Mouse (Mus musculus) spleen, postnatal 10 days (tissue): ENCODE data around the gene Kif28.
A peak's percentile ranks its signal among the peaks of the same experiment; 100 is the strongest.
"Not testable (repeated sequence)": the region's sequence is repeated elsewhere in the genome, so short reads cannot be mapped to it uniquely, and the experiment has no call there.

ENCODE experiments used
- DNase-seq, 2 experiments: peaks; one replicate each; pipeline ENCODE4 v3.0.0; 2021 to 2022; ENCODE audit warnings: low spot score in 2 of 2

Gene Kif28

DNA sequence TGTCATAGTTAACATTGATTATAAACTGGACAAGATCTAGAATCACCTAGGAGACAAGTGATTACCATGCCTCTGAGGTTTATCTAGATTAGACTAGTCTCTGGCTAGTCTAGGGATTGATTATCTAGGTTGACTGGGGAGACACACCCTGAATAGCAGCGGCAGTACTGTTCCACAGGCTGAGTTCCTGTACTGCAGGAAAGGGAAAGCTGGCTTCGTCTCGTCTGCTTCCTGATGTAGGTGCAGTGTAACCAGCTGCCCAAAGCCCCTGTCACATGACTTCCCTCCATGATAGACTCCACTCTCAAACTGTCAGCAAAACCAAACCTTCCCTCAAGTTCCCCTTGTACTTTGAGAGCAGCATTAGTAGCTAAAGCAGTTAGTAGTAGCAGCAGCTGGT lies 40.9 kb downstream of the Kif28 start:
- no peak for DNase-seq

DNA sequence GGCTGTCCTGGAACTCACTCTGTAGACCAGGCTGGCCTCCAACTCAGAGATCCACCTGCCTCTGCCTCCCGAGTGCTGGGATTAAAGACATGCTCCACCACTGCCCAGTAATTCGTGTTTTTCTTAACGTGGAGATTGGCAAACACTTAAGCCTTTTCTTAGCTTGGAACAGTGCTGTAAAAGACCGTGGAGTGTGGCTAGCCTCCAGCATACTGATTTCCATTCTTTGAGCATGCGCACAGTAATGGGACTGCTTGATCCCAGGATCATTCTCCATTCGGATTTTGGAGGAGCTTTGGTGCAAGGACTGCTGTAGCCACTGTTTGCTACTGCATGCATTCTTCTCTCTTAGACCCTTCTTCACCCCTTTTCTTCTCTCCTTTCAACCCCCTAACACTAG lies 55.6 kb downstream of the Kif28 start:
- peak in 1 of 2 experiments; percentile 4 for DNase-seq

DNA sequence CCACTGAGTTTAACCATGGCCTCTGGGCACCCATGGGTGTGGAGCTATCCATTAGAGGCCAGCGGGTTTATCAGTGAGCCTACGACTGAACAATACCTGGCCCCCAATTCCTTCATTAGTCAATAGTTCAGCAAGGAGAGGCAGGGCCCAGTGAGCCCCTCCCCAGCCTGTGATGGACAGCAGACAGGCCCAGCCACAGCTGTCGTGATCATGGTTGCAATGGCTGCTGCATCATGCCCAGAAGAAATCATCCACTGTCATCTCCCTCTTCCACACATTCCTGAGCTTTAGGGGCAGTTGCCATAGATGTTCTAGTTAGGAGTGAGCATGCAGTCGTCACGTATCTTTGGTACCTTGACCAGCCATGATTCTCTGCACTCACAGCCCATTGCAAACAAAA lies 56.2 kb downstream of the Kif28 start:
- DNase-seq, result peak in 1 of 2 experiments; percentile 2

DNA sequence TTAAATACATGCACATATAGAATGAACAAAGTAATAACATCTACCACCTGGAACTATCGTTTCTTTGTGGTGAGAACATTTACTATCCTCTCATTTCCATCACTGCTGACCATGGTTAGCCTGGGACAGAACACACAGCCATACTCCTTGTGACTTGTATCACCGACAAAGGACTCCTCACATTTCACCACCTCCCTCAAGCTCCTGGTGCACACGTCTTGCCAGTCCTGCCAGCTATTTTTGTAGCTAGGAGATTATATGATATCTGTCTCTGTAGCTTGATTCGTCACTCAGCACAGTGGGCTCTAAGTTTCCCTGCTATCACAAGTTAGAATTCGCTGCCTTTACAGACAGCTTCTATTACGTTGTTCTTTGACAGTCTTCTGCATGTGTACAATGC lies 56.7 kb downstream of the Kif28 start:
- peak in 1 of 2 experiments; percentile 3 for DNase-seq

DNA sequence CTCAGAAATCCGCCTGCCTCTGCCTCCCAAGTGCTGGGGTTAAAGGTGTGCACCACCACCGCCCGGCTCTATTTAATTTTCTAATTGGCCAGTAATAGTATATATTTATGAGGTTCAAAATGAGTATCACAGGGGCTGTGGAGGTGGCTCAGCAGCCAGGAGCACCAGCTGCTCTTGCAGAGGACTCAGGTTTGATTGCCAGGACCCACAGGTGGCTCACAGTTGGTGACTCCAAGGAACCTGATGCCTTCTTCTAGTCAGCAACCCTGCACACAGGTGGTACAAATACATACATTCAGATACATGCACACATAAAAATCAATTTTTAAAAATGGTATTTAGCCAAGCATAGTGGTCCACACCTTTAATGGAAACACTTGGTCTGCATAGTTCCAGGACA lies 57.1 kb downstream of the Kif28 start:
- DNase-seq, result peak in 1 of 2 experiments; percentile 2

DNA sequence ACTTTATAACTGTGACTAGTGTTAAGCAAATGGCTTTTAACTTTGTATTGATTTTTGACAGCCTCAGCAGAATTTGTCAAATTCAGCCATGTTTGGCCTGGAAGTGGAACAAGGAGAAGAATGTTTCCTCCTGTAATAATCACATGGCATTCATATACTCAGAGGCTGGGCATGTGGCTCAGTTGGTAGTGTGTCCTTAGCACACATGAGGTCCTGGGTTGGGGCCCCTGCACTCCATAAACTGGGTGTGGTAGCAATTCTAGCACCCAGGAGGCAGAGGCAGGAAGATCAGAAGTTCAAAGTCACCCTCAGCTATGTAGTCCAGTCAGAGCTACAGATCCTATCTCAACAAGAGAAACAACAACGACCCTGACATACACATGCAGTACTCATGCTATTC lies 57.8 kb downstream of the Kif28 start:
- DNase-seq, result peak in 1 of 2 experiments; percentile 6

DNA sequence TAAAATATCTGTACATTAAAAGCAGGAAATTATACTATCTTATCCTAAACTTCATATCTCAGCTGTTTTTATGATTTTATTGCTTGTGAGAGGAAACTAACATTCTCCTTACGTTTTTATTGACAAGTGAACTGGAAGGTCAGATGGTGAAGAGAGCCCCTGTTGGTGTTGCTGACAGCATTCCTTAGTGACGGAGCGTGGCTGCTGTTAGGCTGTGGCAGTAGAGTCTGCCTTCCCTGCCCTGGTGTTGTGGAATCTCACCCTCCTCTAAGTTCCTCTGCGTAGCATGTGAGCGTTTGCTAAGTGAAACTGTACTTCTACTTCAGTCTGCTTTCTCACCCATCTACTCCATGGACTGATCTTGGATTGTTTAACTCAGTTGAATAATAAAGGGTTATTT lies 58.3 kb downstream of the Kif28 start:
- DNase-seq, result peak in 1 of 2 experiments; percentile 2

DNA sequence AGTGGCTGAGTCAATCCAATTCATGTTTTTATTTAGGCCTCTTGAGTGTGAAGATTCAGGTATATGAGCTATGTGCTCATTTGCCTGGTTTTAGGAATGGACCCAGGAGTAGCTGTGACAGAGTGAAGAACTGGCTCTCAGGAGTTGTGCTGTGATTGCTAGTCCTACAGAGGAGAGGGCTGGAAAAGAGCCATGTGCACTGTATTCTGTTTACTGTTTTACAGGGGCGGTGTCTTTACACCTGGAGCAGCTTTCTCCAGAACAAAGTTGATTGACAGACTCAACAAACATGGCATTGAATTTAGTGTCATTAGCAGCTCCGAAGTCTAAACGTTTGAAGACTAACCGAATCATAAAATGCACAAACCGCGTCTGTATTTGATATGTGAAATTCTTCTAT lies 58.7 kb downstream of the Kif28 start:
- DNase-seq, result no peak

DNA sequence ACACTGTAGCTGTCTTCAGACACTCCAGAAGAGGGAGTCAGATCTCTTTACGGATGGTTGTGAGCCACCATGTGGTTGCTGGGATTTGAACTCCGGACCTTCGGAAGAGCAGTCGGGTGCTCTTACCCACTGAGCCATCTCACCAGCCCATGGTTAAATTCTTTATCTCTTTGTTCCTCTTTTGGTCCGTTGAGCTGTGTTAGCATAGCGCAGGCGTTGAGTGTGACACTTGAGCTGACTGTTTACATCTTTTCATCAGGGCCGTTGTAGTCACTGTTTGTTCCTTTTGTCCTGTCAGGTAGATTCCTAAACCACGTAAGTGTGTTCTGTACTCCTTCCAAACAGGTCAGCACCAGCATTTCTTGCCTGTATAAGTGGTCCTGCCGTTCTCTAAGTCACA lies 62.3 kb downstream of the Kif28 start:
- DNase-seq, result not testable (repeated sequence)

DNA sequence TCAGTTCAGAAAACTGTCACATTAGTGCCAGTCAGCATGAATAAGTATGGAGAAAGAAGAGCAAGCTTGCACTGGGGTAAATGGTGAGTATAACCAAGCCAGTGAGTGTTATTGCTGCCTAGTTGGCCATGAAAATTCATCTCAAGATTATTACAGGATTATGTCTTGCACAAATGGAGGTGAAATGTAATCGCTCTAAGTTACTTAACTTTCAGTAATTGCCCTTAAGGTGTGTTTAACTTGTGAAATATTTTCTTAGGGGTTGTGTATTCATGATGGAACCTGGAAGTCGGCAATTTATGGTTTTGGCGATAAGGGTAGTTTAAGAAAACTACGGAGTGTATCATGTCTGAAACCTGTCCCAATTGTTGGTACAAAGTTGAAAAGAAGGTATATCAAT lies 65.7 kb downstream of the Kif28 start:
- DNase-seq, result no peak

DNA sequence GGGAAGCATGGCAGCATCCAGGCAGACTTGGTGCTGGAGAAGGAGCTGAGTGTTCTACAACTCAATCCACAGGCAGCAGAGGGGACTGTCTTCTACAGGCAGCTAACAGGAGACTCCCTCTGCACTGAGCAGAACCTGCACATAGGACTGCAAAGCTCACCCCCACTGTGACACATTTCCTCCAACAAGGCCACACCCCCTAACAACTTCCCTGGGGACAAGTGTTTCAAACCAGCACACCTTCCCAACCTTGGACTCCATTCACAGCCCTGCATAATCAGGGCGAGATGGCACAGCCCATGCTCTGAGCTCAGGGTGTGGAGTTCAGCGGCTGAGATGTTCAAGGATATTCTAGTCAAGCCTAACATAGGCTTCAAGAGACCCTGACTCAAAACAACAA lies 68.0 kb downstream of the Kif28 start:
- DNase-seq, result no peak

DNA sequence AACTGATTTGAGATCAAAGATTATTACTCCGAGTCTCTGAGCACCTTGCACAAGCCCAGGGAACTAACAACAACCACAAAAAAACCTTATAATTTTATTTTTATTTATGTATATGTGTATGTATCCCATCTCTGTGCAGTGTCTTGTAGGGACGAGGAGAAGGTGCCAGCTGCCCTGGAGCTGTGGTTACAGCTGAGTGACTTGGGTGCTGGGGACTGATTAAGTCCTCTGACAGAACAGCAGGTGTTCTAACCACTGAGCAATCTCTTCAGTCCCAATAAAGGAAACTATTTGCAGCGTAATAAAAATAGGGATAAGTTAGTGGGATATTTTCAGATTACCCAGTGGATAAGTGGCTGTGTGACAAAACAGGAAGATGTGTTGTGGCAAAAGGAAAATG lies 70.7 kb downstream of the Kif28 start:
- no peak for DNase-seq

DNA sequence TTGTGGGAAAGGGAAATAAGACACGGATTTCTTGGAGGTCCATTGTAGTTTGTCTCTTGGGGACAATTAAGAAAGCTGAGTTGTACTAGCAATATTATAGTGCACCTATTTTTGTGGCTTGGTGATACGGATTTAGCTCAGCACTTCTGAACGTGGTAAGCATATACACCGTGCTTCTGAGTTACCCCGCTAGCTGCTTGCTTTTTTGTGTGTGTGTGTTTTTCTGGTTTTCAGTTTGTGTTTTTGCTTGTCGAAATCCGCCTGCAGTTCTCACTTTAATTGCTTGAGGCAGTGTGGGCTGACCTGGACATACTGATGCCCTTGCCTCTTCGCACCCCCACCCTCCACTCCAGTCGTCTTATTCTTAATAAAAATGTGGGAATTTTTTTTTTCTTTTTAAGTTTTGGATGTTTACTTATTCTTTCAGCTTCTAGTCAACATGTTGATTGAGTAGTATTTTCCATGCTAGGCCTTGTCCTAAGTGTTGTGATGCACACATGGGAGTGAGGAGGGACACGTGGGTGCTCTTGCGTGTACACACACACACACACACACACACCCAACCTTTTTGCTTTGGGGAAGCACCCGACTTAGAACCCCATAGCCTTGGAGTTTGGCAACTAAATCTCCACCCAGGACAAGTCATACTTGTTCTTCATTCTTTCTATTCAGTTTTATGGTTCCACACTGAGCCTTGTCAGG lies 76.1 kb downstream of the Kif28 start:
- peak in 1 of 2 experiments; percentile 13 for DNase-seq

DNA sequence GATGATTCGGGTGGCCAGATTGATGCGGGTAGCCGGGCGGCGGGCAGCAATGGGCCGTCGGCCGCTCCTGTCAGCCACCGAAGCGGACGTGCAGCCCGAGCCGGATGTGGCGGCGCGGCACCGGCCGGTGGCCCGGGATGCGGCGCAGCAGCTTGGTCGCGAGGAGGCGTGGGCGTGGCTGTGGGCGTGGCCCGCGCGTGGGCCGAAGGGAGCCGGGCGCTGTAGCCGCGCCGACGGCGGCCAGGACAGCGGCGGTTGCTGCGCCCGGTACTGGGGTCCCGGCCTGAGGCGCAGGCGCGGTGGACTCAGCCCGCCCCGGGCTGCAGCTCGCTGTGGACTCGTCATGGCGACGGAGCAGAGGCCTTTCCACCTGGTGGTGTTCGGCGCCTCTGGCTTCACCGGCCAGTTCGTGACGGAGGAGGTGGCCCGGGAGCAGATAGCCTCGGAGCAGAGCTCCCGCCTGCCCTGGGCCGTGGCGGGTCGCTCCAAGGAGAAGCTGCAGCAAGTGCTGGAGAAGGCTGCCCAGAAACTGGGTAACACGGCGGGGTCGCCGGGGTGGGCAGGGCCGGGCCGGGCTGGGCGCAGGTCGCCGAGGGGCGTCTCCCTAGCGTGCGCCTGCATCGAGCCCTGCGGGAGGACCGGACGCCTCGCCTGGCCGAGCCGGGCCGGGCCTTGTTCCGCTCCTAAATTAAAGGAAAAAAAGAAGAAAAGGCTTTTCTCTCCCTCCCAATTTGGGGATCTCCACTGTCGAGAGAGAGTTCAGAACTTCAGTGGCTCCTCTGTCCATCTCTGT lies 76.9 kb downstream of the Kif28 start, which contains the start of gene Sccpdh:
Sccpdh (plus strand) TSS at position 198 of the 793 bp plus-strand sequence.
- DNase-seq, result peak; percentile 74 to 87

DNA sequence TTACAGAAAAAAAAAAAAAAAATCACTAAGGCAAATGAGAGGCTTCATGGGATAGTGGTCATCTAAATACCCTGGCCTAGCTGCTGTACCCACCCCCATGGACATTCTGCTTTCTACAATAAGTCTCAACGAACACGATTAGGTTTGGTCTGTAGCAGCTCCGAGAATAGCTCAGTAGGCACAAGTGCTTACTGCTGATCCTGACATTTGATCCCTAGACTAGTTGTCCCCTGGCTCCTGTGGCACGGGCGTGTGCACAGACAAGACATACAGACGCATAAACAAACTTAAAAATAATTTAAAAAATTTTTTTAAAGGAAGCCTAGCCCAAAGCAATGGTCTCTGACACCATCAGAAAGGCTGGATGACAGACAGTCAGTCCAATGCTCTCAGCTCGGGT lies 77.6 kb downstream of the Kif28 start:
- DNase-seq, result no peak

DNA sequence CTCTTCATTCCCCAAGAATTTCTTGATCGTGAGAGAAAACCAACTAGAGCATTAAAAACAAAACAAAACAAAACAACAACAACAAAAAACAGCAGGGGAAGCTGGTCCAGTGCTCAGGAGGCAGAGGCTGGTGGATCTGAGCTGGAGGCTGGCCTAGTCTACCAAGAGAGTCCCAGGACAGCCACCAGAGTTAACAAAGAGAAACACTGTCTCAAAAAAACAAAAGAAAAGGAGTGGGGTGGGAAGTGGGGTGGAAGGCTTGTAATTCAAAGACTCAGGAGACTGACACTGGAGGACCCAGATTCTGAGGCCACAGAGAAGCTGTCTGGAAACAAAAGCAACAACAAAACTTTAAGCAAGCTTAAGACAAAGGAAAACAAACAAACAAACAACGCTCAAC lies 78.1 kb downstream of the Kif28 start:
- DNase-seq, result peak in 1 of 2 experiments; percentile 6

DNA sequence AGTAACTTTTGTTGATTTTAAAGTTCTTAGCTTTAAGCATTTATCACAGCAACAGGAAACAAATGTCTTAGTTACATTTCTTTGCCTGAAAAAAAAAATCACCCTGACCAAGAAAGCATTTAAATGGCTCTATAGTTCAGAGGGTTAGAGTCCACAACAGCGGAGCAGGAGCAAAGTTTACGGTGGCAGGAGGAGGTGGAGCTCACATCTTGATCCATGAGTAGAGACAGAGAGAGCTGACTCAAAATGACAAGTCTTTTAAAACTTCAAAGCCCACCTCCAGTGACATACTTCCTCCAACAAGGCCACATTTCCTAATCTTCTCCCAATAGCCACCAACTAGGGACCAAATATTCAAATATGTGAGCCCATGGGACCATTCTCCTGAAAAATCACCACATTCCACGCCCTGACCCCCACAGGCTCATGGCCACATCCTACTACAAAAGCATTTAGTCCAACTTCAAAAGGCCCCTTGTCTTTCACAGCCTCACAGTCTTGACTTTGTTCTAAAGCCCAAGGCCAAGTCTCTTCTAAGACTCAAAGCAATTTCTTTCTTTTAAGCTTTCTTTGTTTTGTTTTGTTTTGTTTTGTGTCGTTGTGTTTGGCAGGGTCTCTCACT lies 80.7 kb downstream of the Kif28 start:
- no peak for DNase-seq

DNA sequence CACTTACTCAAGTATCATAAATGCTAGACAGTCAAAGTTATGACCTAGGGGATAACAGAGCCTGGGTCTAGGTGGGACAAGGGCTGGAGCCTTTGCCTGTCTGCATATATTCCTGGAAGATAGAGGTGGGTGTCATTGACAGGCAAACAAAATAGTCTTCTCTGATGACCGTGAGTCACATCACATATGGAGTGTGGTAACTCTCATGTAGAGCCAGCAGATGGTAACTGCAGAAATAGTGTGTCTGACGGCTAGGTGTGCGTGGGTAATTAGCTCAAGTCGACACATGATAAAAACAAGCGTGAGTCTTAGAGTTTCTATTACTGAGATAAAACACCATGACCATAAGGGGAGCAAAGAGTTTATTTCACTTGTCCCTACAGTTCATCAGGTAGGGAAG lies 82.0 kb downstream of the Kif28 start:
- no peak for DNase-seq

DNA sequence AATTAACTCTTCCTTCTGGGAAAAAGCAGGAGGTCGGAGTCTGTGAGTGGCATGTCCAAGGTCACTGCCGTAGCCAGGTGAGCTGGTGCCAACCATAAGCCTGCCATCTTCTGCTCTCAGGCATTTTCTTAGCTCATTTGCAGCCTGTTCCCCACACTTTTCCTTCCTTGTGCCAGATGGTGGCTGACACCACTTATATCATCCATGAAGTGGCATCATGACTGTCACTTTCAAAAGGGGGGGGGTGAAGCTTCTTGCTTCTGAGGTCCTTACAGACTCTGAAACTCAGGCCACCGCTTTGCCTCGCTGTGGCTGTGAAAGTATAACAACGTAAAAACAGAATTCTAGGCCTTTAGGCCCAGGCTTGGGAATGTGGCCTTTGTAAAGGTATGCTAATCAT lies 93.8 kb downstream of the Kif28 start:
- peak in 1 of 2 experiments; percentile 5 for DNase-seq

DNA sequence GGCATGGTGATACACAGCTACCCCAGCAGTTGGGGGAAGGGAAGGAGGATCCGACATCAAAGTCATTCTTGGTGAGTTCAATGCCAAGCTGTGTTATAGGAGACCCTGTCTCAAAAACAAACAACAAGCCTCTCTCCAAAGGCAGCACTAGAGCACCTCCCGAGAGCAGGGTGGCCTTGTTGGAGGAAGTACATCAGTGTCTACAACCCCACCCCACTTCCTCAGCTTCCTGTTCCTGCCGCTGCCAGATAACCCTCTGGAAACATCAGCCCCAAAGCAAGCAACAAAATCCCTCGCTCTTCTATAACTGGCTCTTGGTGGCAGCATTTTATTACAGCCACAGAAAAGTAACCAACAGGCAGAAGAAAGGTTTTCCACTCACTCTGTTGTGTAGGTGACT lies 94.8 kb downstream of the Kif28 start:
- no peak for DNase-seq

DNA sequence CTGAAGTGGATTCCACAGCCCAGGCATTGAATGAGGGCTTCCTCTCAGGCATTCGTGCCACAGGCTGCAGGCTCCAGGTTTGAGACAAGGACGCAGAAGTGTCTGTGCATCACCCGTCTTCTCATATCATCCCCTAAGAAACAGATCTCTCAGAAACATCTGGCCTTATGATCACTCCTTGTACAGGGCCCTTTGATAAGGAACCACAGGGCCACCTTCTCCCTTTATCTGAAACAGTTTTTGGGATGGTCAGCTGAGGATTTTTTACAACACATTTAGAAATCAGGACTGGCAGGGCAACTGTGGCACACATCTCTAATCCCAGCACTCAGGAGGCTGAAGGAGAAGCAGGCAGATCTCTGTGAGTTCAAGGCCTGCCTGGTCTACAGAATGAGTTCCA lies 95.7 kb downstream of the Kif28 start:
- DNase-seq, result no peak

DNA sequence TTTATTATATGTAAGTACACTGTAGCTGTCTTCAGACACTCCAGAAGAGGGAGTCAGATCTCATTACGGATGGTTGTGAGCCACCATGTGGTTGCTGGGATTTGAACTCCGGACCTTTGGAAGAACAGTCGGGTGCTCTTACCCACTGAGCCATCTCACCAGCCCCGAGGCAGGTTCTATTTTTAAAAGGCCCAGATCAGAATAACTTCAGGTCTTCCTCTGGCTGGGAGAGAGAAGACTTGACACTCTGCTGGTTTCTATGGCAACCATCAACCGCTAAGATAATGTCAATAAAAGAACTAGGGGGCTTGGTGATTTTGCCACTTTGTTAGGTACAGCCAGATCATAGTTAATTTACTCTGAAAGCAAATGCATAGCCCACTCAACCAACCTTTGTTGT lies 96.4 kb downstream of the Kif28 start:
- DNase-seq, result peak in 1 of 2 experiments; percentile 1

DNA sequence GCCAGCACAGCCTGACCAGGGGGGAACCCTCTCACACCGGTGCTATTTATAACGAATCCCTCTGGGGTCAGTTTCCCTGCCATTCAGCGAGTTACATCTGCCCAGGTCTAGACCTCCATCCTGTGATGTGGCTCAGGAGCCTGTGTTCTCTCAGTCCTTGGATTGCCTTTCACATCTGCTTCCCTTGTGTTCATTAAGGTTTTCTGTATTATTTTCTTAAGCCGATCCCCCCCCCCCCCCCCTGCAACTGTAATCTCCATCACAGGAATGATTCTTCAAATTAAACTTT lies 99.1 kb downstream of the Kif28 start:
- no peak for DNase-seq
